Mouse (Mus musculus): ENCODE results near the gene Usp47. TPM values are rescaled to one million over a fixed set of nuclear protein-coding genes. Genes with fewer than 3 reads are reported as not detected.
A peak's percentile ranks its signal among the peaks of the same experiment; 100 is the strongest.

Usp47 gene
- polyA plus RNA-seq, 1 experiment from 2014 or later = 36.9 TPM

DNA sequence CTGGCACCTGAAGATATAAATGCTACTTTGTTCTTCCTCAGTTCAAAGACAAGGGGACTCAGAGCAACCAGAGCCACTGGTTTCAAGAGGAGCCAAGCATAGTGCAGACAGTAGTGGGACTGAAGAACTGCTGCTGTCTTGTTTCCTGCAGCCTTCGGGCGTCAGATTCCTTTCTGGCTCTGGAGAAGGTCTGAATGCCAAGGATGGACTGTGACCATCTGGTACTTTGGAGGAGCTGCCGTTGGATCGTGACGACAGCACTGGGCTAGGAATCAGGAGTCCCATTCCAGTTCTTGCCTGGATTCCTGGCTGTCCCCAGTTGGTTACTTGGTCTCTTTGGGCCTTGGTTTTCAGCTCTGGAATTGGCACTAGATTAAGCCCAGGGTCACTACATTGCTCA is 11.2 kb upstream of the Usp47 start:
- no peak for ATAC-seq
- 0 out of 2 replicates have a peak, but pooled peaks cover 4% of the 10 kb centered on the region for H3K27me3 ChIP-seq (replicated peaks)
- H3K27ac ChIP-seq = no peak overlapping the region
- H3K4me1 ChIP-seq = no peaks in the 10 kb centered on the region
- H3K4me2 ChIP-seq = no peak overlapping the region
- no peak overlapping the region for H3K4me3 ChIP-seq
- H3K9ac ChIP-seq = no peak overlapping the region
- 59% methylated on average over 5 of the region's 5 CpGs for WGBS (ENCODE audit: insufficient replicate concordance)
- H3K36me3 ChIP-seq = no peaks in the 10 kb centered on the region
- no peaks in the 10 kb centered on the region for H3K9me3 ChIP-seq (replicated peaks)

DNA sequence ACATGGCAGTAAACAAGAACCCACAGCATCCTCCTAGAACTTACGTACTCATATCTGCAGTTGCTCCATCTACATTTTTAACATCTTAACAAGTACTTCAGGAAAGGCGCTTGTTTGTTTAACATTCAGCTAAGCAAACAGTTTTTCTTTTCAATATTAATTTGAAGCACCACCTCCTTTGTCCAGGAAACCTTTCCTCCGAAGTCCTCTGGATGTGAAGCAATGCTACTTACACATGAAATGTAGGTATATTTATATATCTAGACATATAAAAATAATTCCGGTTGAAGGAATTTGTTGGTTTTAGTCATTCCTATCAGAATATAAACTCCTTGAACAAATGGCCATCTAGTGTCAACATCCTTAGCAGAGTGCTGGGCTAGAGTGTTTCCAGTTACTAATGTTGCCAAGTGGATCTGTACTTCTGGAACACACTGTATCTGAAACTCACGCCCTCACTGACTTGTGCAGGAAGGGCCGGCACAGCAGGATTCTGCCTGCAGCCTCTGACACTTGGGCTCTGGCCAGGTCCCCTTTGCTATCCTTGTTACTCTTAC is 10.6 kb upstream of the Usp47 start:
- ATAC-seq = no peak
- Histone ChIP-seq H3K27me3 (replicated peaks) (0 out of 2 replicates have a peak, but pooled peaks cover 4% of the 10 kb centered on the region), H3K9ac (no peak overlapping the region), H3K4me1 (no peaks in the 10 kb centered on the region), H3K4me3 (no peak overlapping the region), H3K27ac (no peak overlapping the region), H3K4me2 (no peak overlapping the region), H3K36me3 (no peaks in the 10 kb centered on the region), H3K9me3 (replicated peaks) (no peaks in the 10 kb centered on the region)
- 72% methylated on average over 6 of the region's 6 CpGs for WGBS (ENCODE audit: insufficient replicate concordance)

DNA sequence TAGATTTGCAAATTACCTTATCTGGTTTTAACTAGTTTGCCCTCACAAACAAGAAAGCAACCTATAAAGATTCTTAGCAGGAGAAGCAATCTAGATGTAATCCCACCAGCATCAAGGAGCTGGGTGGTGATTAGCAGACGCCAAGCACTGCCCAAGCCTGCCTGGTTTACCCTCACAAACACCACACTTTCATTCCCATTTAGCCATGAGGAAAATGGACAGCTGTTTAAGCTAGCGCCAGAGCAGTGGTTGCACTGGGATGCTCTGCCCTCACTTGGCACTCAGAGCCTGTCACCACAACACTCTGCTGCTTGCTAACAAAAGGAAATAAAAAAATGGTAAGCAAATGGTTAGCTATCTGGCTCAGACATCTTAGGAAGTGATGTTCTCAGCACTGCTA is 9.2 kb upstream of the Usp47 start:
- Histone ChIP-seq H3K4me2 (no peak overlapping the region), H3K9me3 (replicated peaks) (no peaks in the 10 kb centered on the region), H3K9ac (no peak overlapping the region), H3K4me1 (no peaks in the 10 kb centered on the region), H3K4me3 (no peak overlapping the region), H3K27me3 (replicated peaks) (0 out of 2 replicates have a peak, but pooled peaks cover 4% of the 10 kb centered on the region), H3K36me3 (no peaks in the 10 kb centered on the region), H3K27ac (no peak overlapping the region)
- 49% methylated on average over 2 of the region's 2 CpGs for WGBS (ENCODE audit: insufficient replicate concordance)
- no peak for ATAC-seq

DNA sequence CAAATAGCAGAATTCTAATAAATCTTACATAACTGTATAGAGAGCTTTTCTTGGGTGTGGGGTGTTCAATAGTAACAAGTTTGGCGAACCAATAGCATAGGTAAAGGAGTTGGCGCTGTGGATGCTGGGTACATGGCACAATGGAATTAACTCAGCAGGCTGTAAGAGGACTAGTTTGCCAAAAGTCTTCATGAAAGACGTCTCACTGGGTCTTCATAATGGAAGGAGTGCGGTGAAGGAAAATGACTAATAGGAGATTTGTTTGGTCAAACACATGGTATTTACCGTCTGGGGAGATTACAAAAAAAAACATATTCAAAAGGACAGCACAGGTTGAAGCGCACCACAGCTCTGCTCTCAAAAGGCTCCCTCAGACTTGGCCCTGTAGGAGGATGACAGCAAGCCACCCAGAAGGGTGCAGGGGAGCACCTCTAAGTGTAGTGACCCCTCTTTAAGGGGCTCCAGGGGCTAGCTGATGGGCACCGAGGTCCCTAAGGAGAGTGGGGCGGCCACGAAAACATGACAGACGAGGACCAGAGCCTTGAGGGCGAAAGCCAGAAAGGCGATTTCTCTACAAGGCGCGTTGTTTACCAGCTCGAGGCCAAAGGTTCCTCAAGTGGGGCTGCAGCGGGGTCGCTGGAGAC is 676 bp upstream of the Usp47 start:
- Histone ChIP-seq H3K4me3 (peak overlapping the region; percentile 95), H3K9ac (peak overlapping the region; percentile 99), H3K9me3 (replicated peaks) (no peaks in the 10 kb centered on the region), H3K4me2 (peak overlapping the region; percentile 94), H3K36me3 (no peaks in the 10 kb centered on the region), H3K4me1 (peaks cover 36% of the 10 kb centered on the region), H3K27ac (peak overlapping the region; percentile 95), H3K27me3 (replicated peaks) (no peaks in the 10 kb centered on the region)
- peak; percentile 18 for ATAC-seq
- 22% methylated on average over 17 of the region's 17 CpGs for WGBS (ENCODE audit: insufficient replicate concordance)

DNA sequence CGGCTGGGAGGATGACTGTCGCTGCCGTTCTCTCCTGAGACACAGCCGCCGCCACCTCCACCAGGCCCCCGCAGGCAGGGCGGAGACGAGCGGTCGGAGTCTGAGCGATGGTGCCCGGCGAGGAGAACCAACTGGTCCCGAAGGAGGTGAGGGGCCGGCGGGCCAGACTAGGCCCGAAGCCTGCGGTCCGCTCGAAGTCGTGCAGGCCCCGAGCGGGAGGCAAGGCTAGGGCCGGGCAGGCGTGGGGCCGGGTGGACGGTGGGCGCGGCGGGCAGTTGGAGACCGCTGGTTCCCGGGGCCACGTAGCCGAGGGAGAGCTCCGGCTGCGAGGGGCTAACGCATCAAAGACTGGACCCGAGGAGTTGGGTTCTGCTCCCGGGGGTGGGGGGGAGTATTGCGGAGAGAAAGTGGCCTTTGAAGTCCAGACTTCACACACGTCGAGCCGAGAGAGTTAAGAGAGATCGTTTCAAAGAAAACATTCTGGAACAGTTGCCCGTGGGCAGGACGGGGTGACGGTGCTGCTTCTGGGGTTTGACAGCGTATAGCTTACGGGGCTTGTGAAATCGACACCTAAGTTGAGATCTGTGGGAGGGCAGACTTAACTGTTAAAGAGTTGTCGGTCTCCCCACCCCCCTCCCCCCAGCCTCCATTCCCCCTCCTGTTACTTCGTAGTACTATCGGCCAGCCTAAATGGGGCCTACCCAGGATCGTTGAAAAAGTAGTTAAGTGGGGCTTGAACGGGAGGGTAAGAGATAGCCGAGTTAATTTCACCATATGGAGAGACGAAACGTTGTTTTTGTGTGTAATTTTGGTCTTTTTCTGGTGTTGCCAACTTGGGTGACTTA is 519 bp downstream of the Usp47 start:
- Histone ChIP-seq H3K27ac (peak overlapping the region; percentile 95), H3K4me2 (peak overlapping the region; percentile 94), H3K9me3 (replicated peaks) (no peaks in the 10 kb centered on the region), H3K27me3 (replicated peaks) (no peaks in the 10 kb centered on the region), H3K4me3 (peak overlapping the region; percentile 95), H3K4me1 (peaks cover 39% of the 10 kb centered on the region), H3K9ac (peak overlapping the region; percentile 99), H3K36me3 (peaks cover 5% of the 10 kb centered on the region; the same call in 1 of the 2 replicates)
- peak; percentile 82 for ATAC-seq
- WGBS (ENCODE audit: insufficient replicate concordance) = under 1% methylated on average over 58 of the region's 58 CpGs

DNA sequence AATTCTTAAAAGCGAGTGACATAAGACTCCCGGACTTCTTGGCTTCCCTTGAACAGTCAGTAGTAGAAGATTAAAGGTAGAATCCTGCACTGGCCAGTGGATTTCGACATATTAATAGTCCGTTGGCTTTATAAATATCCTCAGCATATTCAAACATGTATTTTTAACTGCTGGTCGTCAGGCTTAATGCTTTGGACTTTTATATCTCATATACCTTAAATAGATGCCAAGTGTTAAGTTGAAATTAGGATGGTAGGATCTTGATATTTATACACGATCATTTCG is 1.1 kb downstream of the Usp47 start:
- ATAC-seq = peak; percentile 10; the same call in 1 of the 2 replicates
- Histone ChIP-seq H3K36me3 (peaks cover 5% of the 10 kb centered on the region; the same call in 1 of the 2 replicates), H3K9me3 (replicated peaks) (no peaks in the 10 kb centered on the region), H3K27me3 (replicated peaks) (no peaks in the 10 kb centered on the region), H3K9ac (peak overlapping the region; percentile 99), H3K27ac (peak overlapping the region; percentile 95), H3K4me2 (peak overlapping the region; percentile 94), H3K4me1 (peaks cover 43% of the 10 kb centered on the region), H3K4me3 (peak overlapping the region; percentile 95)
- WGBS (ENCODE audit: insufficient replicate concordance) = 18% methylated on average over 7 of the region's 7 CpGs

DNA sequence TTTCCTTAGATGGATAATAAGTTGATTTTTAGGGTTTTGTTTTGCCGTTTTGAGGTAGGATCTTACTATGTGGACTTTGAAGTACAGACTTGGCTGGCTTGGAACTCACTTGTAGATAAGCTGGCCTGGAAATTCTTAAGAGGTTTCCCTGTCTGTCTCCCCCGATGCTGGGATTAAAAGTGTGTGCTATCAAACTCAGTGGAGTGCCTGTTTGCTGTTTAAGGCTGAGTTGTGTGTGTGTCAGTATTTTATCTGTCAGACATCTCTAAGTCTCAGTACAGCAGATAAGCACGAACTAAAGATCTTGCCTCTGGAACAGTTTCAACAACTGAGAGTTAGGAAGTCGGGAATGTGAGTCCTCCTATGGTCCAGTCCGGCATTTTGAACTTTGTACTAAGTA is 1.6 kb downstream of the Usp47 start:
- H3K4me2 ChIP-seq = peak overlapping the region; percentile 94
- H3K27ac ChIP-seq = 0 out of 2 replicates have a peak overlapping the region, but pooled peaks have one; percentile 25
- H3K4me1 ChIP-seq = peaks cover 46% of the 10 kb centered on the region
- WGBS (ENCODE audit: insufficient replicate concordance) = 14% methylated on average over 5 of the region's 5 CpGs
- H3K27me3 ChIP-seq (replicated peaks) = no peaks in the 10 kb centered on the region
- H3K36me3 ChIP-seq = peaks cover 5% of the 10 kb centered on the region; the same call in 1 of the 2 replicates
- H3K9ac ChIP-seq = peak overlapping the region; percentile 99
- ATAC-seq = no peak
- H3K4me3 ChIP-seq = peak overlapping the region; percentile 95
- no peaks in the 10 kb centered on the region for H3K9me3 ChIP-seq (replicated peaks)

DNA sequence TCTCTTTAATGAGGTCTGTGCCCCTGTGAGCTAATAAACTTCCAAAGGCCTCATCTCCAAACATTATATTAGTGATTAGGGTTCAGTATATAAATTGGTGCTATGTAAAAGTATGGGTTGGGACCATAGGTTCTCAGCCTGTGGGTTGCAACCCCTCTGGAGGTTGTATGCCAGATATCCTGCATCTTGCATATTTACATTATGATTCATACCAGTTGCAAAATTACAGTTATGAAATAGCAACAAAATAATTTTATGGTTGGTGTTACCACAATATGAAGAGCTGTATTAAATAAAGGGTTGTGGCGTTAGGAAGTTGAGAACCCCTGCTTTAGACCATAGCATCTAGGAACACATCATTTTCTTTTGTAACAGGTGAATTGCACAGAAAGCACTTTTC is 7.3 kb downstream of the Usp47 start:
- no peak overlapping the region for H3K27ac ChIP-seq
- peaks cover 9% of the 10 kb centered on the region; the same call in 1 of the 2 replicates for H3K36me3 ChIP-seq
- H3K9ac ChIP-seq = no peak overlapping the region
- WGBS (ENCODE audit: insufficient replicate concordance) = 85% methylated on average over 1 of the region's 1 CpGs
- H3K4me2 ChIP-seq = no peak overlapping the region
- H3K9me3 ChIP-seq (replicated peaks) = no peaks in the 10 kb centered on the region
- no peak for ATAC-seq
- H3K4me1 ChIP-seq = peaks cover 44% of the 10 kb centered on the region
- no peaks in the 10 kb centered on the region for H3K27me3 ChIP-seq (replicated peaks)
- no peak overlapping the region for H3K4me3 ChIP-seq

DNA sequence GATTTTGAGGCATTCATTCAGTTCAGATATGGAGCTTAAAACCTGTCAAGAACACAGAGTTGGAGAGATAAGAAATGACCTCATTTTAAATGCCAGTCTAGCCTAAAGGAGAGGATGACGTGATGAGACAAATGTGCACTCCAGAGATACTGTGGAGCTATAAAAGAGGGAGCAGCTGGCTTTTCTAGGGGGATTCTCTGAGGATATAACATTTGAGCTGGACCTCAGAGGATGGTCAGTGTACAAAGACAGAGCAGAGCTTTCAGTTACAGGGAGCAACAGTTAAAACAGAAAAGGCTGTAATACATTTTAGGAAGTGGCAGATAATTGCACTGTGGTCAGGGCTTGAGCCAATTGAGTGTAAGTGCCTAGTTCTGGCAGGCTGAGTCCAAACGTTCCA is 12.5 kb downstream of the Usp47 start:
- 8% methylated on average over 2 of the region's 2 CpGs for WGBS (ENCODE audit: insufficient replicate concordance)
- no peak overlapping the region for H3K9ac ChIP-seq
- no peak overlapping the region for H3K4me2 ChIP-seq
- no peaks in the 10 kb centered on the region for H3K27me3 ChIP-seq (replicated peaks)
- ATAC-seq = peak; percentile 79
- peak overlapping the region; percentile 55; the same call in 1 of the 2 replicates for H3K27ac ChIP-seq
- H3K9me3 ChIP-seq (replicated peaks) = no peaks in the 10 kb centered on the region
- H3K4me3 ChIP-seq = no peak overlapping the region
- H3K36me3 ChIP-seq = 0 out of 2 replicates have a peak, but pooled peaks cover 4% of the 10 kb centered on the region
- peaks cover 42% of the 10 kb centered on the region for H3K4me1 ChIP-seq

DNA sequence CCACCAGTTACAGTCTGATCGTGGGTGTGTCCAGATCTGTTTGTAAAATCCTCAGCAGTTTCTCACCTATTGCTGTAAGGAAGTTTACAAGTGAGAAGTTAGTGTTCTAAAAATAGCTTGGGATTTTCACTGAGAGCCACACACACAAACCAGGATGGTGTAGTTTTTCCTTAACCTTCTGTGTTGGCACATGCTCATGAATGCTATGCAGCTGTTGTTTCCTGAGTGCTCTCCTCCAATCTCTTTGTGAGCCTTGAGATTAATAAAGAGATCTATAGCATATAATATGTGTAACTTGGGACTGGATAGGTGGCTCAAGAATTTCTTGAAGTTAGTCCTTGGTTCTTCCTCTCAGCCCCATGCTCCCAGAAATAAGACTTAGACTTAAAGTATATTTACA is 13.3 kb downstream of the Usp47 start:
- H3K4me2 ChIP-seq = no peak overlapping the region
- no peak overlapping the region for H3K4me3 ChIP-seq
- 0 out of 2 replicates have a peak, but pooled peaks cover 4% of the 10 kb centered on the region for H3K36me3 ChIP-seq
- no peaks in the 10 kb centered on the region for H3K27me3 ChIP-seq (replicated peaks)
- WGBS (ENCODE audit: insufficient replicate concordance) = 58% methylated on average over 1 of the region's 1 CpGs
- no peak overlapping the region for H3K9ac ChIP-seq
- H3K9me3 ChIP-seq (replicated peaks) = no peaks in the 10 kb centered on the region
- no peak overlapping the region for H3K27ac ChIP-seq
- H3K4me1 ChIP-seq = peaks cover 42% of the 10 kb centered on the region
- ATAC-seq = no peak

DNA sequence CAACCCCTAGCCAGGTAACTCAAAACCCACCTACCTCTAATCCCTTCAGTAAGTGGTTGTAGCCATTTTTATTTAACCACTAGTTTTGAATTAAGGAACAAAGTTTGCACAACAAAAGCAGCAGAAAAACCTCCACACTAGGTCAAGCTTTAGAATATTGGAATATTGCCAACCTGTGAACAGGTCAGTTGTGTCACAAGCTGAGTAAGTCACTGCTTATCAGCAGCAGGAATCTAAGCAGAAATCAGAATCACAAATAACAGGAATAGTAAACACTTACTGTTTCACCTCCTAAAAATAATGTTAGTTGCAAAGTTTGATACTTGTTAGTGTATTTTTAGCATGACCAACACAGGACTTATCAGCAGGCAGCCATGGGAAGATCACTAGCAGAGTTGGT is 17.0 kb downstream of the Usp47 start:
- Histone ChIP-seq H3K9me3 (replicated peaks) (no peaks in the 10 kb centered on the region), H3K4me1 (peaks cover 38% of the 10 kb centered on the region), H3K9ac (no peak overlapping the region), H3K4me2 (no peak overlapping the region), H3K4me3 (no peak overlapping the region), H3K27ac (no peak overlapping the region), H3K27me3 (replicated peaks) (no peaks in the 10 kb centered on the region), H3K36me3 (no peaks in the 10 kb centered on the region)
- no peak for ATAC-seq

DNA sequence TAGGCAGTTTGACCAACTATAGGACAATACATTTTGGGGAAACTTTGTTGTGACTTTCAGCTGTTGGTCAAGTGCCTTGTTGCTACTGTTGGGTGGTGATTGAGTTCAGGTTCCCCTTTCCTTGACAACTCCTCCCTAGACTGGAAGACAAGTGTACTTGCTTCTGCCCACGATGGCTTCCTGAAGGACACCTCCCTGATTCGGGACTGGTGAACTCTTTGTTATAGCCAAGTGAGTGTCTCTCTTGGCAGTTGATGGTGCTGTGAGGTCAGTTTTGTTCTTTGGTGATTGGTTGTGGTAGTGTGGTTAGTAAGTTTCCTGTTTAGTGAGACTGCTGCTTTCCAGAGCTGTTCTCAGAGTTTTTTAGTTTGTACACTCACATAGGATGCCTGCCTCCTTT is 19.5 kb downstream of the Usp47 start:
- no peaks in the 10 kb centered on the region for H3K27me3 ChIP-seq (replicated peaks)
- no peak overlapping the region for H3K9ac ChIP-seq
- H3K36me3 ChIP-seq = no peaks in the 10 kb centered on the region
- no peak overlapping the region for H3K27ac ChIP-seq
- H3K4me1 ChIP-seq = peaks cover 29% of the 10 kb centered on the region
- no peaks in the 10 kb centered on the region for H3K9me3 ChIP-seq (replicated peaks)
- no peak overlapping the region for H3K4me2 ChIP-seq
- WGBS (ENCODE audit: insufficient replicate concordance) = 28% methylated on average over 2 of the region's 2 CpGs
- ATAC-seq = no peak
- no peak overlapping the region for H3K4me3 ChIP-seq
